Mouse (Mus musculus): ENCODE results near the gene Sun2. TPM values are rescaled to one million over a fixed set of nuclear protein-coding genes. Genes with fewer than 3 reads are reported as not detected.

Sun2 gene
- polyA plus RNA-seq, 1 experiment from 2014 or later, result 7.8 TPM

GRCm38 (mm10) chr15:79763601-79764246 lies 21.4 kb upstream of the Sun2 start:
- H3K27me3 ChIP-seq (ENCODE audit: control insufficient read depth, insufficient read depth, low read length), result no peaks in the 10 kb centered on the region
- H3K36me3 ChIP-seq (ENCODE audit: control insufficient read depth, insufficient read depth, low read length), result peaks cover 34% of the 10 kb centered on the region
- H3K4me3 ChIP-seq (replicated peaks; ENCODE audit: low read depth, low read length), result no peak overlapping the region
- H3K9me3 ChIP-seq (ENCODE audit: control insufficient read depth, low read length), result no peaks in the 10 kb centered on the region
- 90% methylated on average over 7 of the region's 7 CpGs for WGBS
- H3K27ac ChIP-seq (replicated peaks; ENCODE audit: low read depth, low read length), result no peak overlapping the region
- no peak overlapping the region for H3K4me2 ChIP-seq (ENCODE audit: low read length)
- no peaks in the 10 kb centered on the region for H3K4me1 ChIP-seq (ENCODE audit: control insufficient read depth, insufficient read depth, low read length)
- DNase-seq (no peak), ATAC-seq (ENCODE audit: low FRiP score, low TSS enrichment) (no peak)
- 0 out of 2 replicates have a peak overlapping the region, but pooled peaks have one; percentile 1 for H3K9ac ChIP-seq (replicated peaks; ENCODE audit: low read length)

GRCm38 (mm10) chr15:79763001-79763400 lies 20.7 kb upstream of the Sun2 start:
- H3K27ac ChIP-seq (replicated peaks; ENCODE audit: low read depth, low read length), result no peak overlapping the region
- no peaks in the 10 kb centered on the region for H3K4me1 ChIP-seq (ENCODE audit: control insufficient read depth, insufficient read depth, low read length)
- no peak overlapping the region for H3K4me2 ChIP-seq (ENCODE audit: low read length)
- ATAC-seq (ENCODE audit: low FRiP score, low TSS enrichment) (no peak), DNase-seq (no peak)
- H3K36me3 ChIP-seq (ENCODE audit: control insufficient read depth, insufficient read depth, low read length), result peaks cover 34% of the 10 kb centered on the region
- no peak overlapping the region for H3K9ac ChIP-seq (replicated peaks; ENCODE audit: low read length)
- WGBS, result 90% methylated on average over 9 of the region's 9 CpGs
- no peak overlapping the region for H3K4me3 ChIP-seq (replicated peaks; ENCODE audit: low read depth, low read length)
- H3K9me3 ChIP-seq (ENCODE audit: control insufficient read depth, low read length), result no peaks in the 10 kb centered on the region
- H3K27me3 ChIP-seq (ENCODE audit: control insufficient read depth, insufficient read depth, low read length), result no peaks in the 10 kb centered on the region

GRCm38 (mm10) chr15:79760956-79761355 lies 18.6 kb upstream of the Sun2 start:
- no peak overlapping the region for H3K27ac ChIP-seq (replicated peaks; ENCODE audit: low read depth, low read length)
- no peak overlapping the region for H3K4me2 ChIP-seq (ENCODE audit: low read length)
- no peak overlapping the region for H3K4me3 ChIP-seq (replicated peaks; ENCODE audit: low read depth, low read length)
- peaks cover 34% of the 10 kb centered on the region for H3K36me3 ChIP-seq (ENCODE audit: control insufficient read depth, insufficient read depth, low read length)
- ATAC-seq (ENCODE audit: low FRiP score, low TSS enrichment) (no peak), DNase-seq (no peak)
- WGBS, result 91% methylated on average over 6 of the region's 6 CpGs
- H3K9ac ChIP-seq (replicated peaks; ENCODE audit: low read length), result no peak overlapping the region
- no peaks in the 10 kb centered on the region for H3K27me3 ChIP-seq (ENCODE audit: control insufficient read depth, insufficient read depth, low read length)
- peaks cover 6% of the 10 kb centered on the region; the same call in 1 of the 2 replicates for H3K4me1 ChIP-seq (ENCODE audit: control insufficient read depth, insufficient read depth, low read length)
- no peaks in the 10 kb centered on the region for H3K9me3 ChIP-seq (ENCODE audit: control insufficient read depth, low read length)

GRCm38 (mm10) chr15:79757118-79757517 lies 14.8 kb upstream of the Sun2 start:
- H3K4me1 ChIP-seq (ENCODE audit: control insufficient read depth, insufficient read depth, low read length), result peaks cover 6% of the 10 kb centered on the region; the same call in 1 of the 2 replicates
- no peak overlapping the region for H3K4me2 ChIP-seq (ENCODE audit: low read length)
- peaks cover 11% of the 10 kb centered on the region for H3K36me3 ChIP-seq (ENCODE audit: control insufficient read depth, insufficient read depth, low read length)
- DNase-seq (no peak), ATAC-seq (ENCODE audit: low FRiP score, low TSS enrichment) (no peak)
- H3K9me3 ChIP-seq (ENCODE audit: control insufficient read depth, low read length), result no peaks in the 10 kb centered on the region
- H3K27me3 ChIP-seq (ENCODE audit: control insufficient read depth, insufficient read depth, low read length), result no peaks in the 10 kb centered on the region
- no peak overlapping the region for H3K9ac ChIP-seq (replicated peaks; ENCODE audit: low read length)
- H3K4me3 ChIP-seq (replicated peaks; ENCODE audit: low read depth, low read length), result no peak overlapping the region
- H3K27ac ChIP-seq (replicated peaks; ENCODE audit: low read depth, low read length), result no peak overlapping the region
- WGBS, result 96% methylated on average over 3 of the region's 3 CpGs

- H3K27me3 ChIP-seq (ENCODE audit: control insufficient read depth, insufficient read depth, low read length), result no peaks in the 10 kb centered on the region
- H3K4me3 ChIP-seq (replicated peaks; ENCODE audit: low read depth, low read length), result no peak overlapping the region
- peaks cover 1% of the 10 kb centered on the region; the same call in 1 of the 2 replicates for H3K36me3 ChIP-seq (ENCODE audit: control insufficient read depth, insufficient read depth, low read length)
- no peak overlapping the region for H3K4me2 ChIP-seq (ENCODE audit: low read length)
- H3K4me1 ChIP-seq (ENCODE audit: control insufficient read depth, insufficient read depth, low read length), result peaks cover 6% of the 10 kb centered on the region; the same call in 1 of the 2 replicates
- no peaks in the 10 kb centered on the region for H3K9me3 ChIP-seq (ENCODE audit: control insufficient read depth, low read length)
- H3K9ac ChIP-seq (replicated peaks; ENCODE audit: low read length), result no peak overlapping the region
- H3K27ac ChIP-seq (replicated peaks; ENCODE audit: low read depth, low read length), result peak overlapping the region; percentile 37; the same call in 1 of the 2 replicates
- ATAC-seq (ENCODE audit: low FRiP score, low TSS enrichment), result no peak
- 61% methylated on average over 8 of the region's 8 CpGs for WGBS
- no peak for DNase-seq
These were observed 13.8 kb upstream of the Sun2 start for GRCm38 (mm10) chr15:79755977-79756625.

- Histone ChIP-seq H3K4me1 (ENCODE audit: control insufficient read depth, insufficient read depth, low read length) (peaks cover 6% of the 10 kb centered on the region; the same call in 1 of the 2 replicates), H3K4me2 (ENCODE audit: low read length) (no peak overlapping the region), H3K36me3 (ENCODE audit: control insufficient read depth, insufficient read depth, low read length) (no peaks in the 10 kb centered on the region; the same call in 1 of the 2 replicates), H3K9me3 (ENCODE audit: control insufficient read depth, low read length) (no peaks in the 10 kb centered on the region), H3K4me3 (replicated peaks; ENCODE audit: low read depth, low read length) (no peak overlapping the region), H3K27me3 (ENCODE audit: control insufficient read depth, insufficient read depth, low read length) (no peaks in the 10 kb centered on the region), H3K9ac (replicated peaks; ENCODE audit: low read length) (no peak overlapping the region), H3K27ac (replicated peaks; ENCODE audit: low read depth, low read length) (no peak overlapping the region)
- 88% methylated on average over 4 of the region's 4 CpGs for WGBS
- ATAC-seq (ENCODE audit: low FRiP score, low TSS enrichment) (no peak), DNase-seq (no peak)
These were observed 12.8 kb upstream of the Sun2 start for GRCm38 (mm10) chr15:79755176-79755575.

GRCm38 (mm10) chr15:79753873-79754272 lies 11.5 kb upstream of the Sun2 start:
- no peak overlapping the region for H3K4me3 ChIP-seq (replicated peaks; ENCODE audit: low read depth, low read length)
- ATAC-seq (ENCODE audit: low FRiP score, low TSS enrichment) (no peak), DNase-seq (no peak)
- no peaks in the 10 kb centered on the region for H3K9me3 ChIP-seq (ENCODE audit: control insufficient read depth, low read length)
- peaks cover 6% of the 10 kb centered on the region; the same call in 1 of the 2 replicates for H3K4me1 ChIP-seq (ENCODE audit: control insufficient read depth, insufficient read depth, low read length)
- H3K9ac ChIP-seq (replicated peaks; ENCODE audit: low read length), result peak overlapping the region; percentile 16; the same call in 1 of the 2 replicates
- H3K27ac ChIP-seq (replicated peaks; ENCODE audit: low read depth, low read length), result no peak overlapping the region
- no peaks in the 10 kb centered on the region for H3K27me3 ChIP-seq (ENCODE audit: control insufficient read depth, insufficient read depth, low read length)
- H3K4me2 ChIP-seq (ENCODE audit: low read length), result no peak overlapping the region
- 58% methylated on average over 4 of the region's 4 CpGs for WGBS
- no peaks in the 10 kb centered on the region; the same call in 1 of the 2 replicates for H3K36me3 ChIP-seq (ENCODE audit: control insufficient read depth, insufficient read depth, low read length)

GRCm38 (mm10) chr15:79753420-79753752 lies 11.1 kb upstream of the Sun2 start:
- 0 out of 2 replicates have a peak overlapping the region, but pooled peaks have one; percentile 16 for H3K9ac ChIP-seq (replicated peaks; ENCODE audit: low read length)
- WGBS, result 92% methylated on average over 3 of the region's 3 CpGs
- no peaks in the 10 kb centered on the region; the same call in 1 of the 2 replicates for H3K36me3 ChIP-seq (ENCODE audit: control insufficient read depth, insufficient read depth, low read length)
- no peak overlapping the region for H3K27ac ChIP-seq (replicated peaks; ENCODE audit: low read depth, low read length)
- H3K4me3 ChIP-seq (replicated peaks; ENCODE audit: low read depth, low read length), result no peak overlapping the region
- DNase-seq (no peak), ATAC-seq (ENCODE audit: low FRiP score, low TSS enrichment) (no peak)
- H3K4me1 ChIP-seq (ENCODE audit: control insufficient read depth, insufficient read depth, low read length), result peaks cover 6% of the 10 kb centered on the region; the same call in 1 of the 2 replicates
- no peaks in the 10 kb centered on the region for H3K9me3 ChIP-seq (ENCODE audit: control insufficient read depth, low read length)
- no peak overlapping the region for H3K4me2 ChIP-seq (ENCODE audit: low read length)
- H3K27me3 ChIP-seq (ENCODE audit: control insufficient read depth, insufficient read depth, low read length), result no peaks in the 10 kb centered on the region
